Mouse (Mus musculus): ENCODE results near the gene Rybp.

The Rybp gene

GRCm38 (mm10) chr6:100220917-100221560 lies 66.2 kb downstream of the Rybp start:
- peak; percentile 77 for DNase-seq (ENCODE audit: low read depth, low spot score)

- DNase-seq (ENCODE audit: low read depth, low spot score), result no peak
Observed at GRCm38 (mm10) chr6:100219971-100220370, 67.3 kb downstream of the Rybp start.

- peak; percentile 59 for DNase-seq (ENCODE audit: low read depth, low spot score)
Observed at GRCm38 (mm10) chr6:100218541-100219341, 68.5 kb downstream of the Rybp start.

- no peak for DNase-seq (ENCODE audit: low read depth, low spot score)
Observed at GRCm38 (mm10) chr6:100217507-100217906, 69.8 kb downstream of the Rybp start.

GRCm38 (mm10) chr6:100216945-100217344 lies 70.3 kb downstream of the Rybp start:
- DNase-seq (ENCODE audit: low read depth, low spot score), result no peak

GRCm38 (mm10) chr6:100215809-100216208 lies 71.5 kb downstream of the Rybp start:
- no peak for DNase-seq (ENCODE audit: low read depth, low spot score)

- DNase-seq (ENCODE audit: low read depth, low spot score), result no peak
Observed at GRCm38 (mm10) chr6:100214132-100214913, 73.0 kb downstream of the Rybp start.

GRCm38 (mm10) chr6:100213596-100213995 lies 73.7 kb downstream of the Rybp start:
- DNase-seq (ENCODE audit: low read depth, low spot score), result no peak

GRCm38 (mm10) chr6:100212820-100213219 lies 74.5 kb downstream of the Rybp start:
- no peak for DNase-seq (ENCODE audit: low read depth, low spot score)

- no peak for DNase-seq (ENCODE audit: low read depth, low spot score)
Observed at GRCm38 (mm10) chr6:100211646-100212045, 75.6 kb downstream of the Rybp start.

- DNase-seq (ENCODE audit: low read depth, low spot score), result no peak
Observed at GRCm38 (mm10) chr6:100210517-100210916, 76.8 kb downstream of the Rybp start.

GRCm38 (mm10) chr6:100206741-100207275 lies 80.5 kb downstream of the Rybp start:
- no peak for DNase-seq (ENCODE audit: low read depth, low spot score)

- no peak for DNase-seq (ENCODE audit: low read depth, low spot score)
Observed at GRCm38 (mm10) chr6:100206261-100206660, 81.0 kb downstream of the Rybp start.

GRCm38 (mm10) chr6:100204436-100204835 lies 82.8 kb downstream of the Rybp start:
- DNase-seq (ENCODE audit: low read depth, low spot score), result no peak

- DNase-seq (ENCODE audit: low read depth, low spot score), result no peak
Observed at GRCm38 (mm10) chr6:100203492-100203891, 83.8 kb downstream of the Rybp start.

- no peak for DNase-seq (ENCODE audit: low read depth, low spot score)
Observed at GRCm38 (mm10) chr6:100202091-100202490, 85.2 kb downstream of the Rybp start.

GRCm38 (mm10) chr6:100197102-100197501 lies 90.2 kb downstream of the Rybp start:
- DNase-seq (ENCODE audit: low read depth, low spot score), result no peak

GRCm38 (mm10) chr6:100195870-100196409 lies 91.3 kb downstream of the Rybp start:
- DNase-seq (ENCODE audit: low read depth, low spot score), result peak; percentile 46

- DNase-seq (ENCODE audit: low read depth, low spot score), result no peak
Observed at GRCm38 (mm10) chr6:100195091-100195490, 92.2 kb downstream of the Rybp start.

GRCm38 (mm10) chr6:100193760-100194159 lies 93.5 kb downstream of the Rybp start:
- no peak for DNase-seq (ENCODE audit: low read depth, low spot score)

GRCm38 (mm10) chr6:100192691-100193229 lies 94.5 kb downstream of the Rybp start:
- no peak for DNase-seq (ENCODE audit: low read depth, low spot score)

Measured in forelimb bud, embryonic 11.5 days (tissue).